Mouse (Mus musculus): ENCODE measurements at regions not wholly inside any gene's neighbourhood (a gene's known extent, or its start where the extent isn't known, plus 50 kb on each side); places are given as distances from the start of the nearest gene placed in this dataset.

DNA sequence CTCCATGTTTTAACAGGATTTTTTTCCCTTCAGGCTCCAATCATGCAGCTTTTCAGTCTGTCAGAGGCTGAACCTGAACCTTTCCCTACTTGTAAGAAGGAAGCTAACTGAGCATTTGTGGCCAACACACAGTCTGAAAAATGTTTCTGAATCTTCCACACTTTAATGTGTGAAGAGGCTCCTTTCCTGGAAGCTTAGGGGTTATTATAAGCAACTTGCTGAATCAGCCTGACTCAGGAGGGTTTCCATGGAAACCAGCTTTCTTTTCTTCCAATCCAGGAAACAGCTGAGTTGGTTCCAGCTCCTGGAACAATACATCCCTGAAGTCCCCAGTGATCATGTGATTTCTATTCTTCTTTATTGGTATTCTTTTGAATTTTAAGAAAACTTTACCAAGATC lies 297.5 kb upstream of the Pex5l start:
- TF ChIP-seq CTCF (IDR thresholded peaks at IDR 0.05; ENCODE audit: extremely low read depth, insufficient read depth, low read length) (no peak), POLR2A (IDR thresholded peaks at IDR 0.05; ENCODE audit: extremely low read depth, insufficient read depth, low read length) (no peak)
